Mouse (Mus musculus): ENCODE data around the gene Csrnp2. TPM values are rescaled to one million over a fixed set of nuclear protein-coding genes. Genes with fewer than 3 reads are reported as not detected.

Csrnp2 gene
- polyA plus RNA-seq, 1 experiment from 2014 or later = 12.0 TPM

DNA sequence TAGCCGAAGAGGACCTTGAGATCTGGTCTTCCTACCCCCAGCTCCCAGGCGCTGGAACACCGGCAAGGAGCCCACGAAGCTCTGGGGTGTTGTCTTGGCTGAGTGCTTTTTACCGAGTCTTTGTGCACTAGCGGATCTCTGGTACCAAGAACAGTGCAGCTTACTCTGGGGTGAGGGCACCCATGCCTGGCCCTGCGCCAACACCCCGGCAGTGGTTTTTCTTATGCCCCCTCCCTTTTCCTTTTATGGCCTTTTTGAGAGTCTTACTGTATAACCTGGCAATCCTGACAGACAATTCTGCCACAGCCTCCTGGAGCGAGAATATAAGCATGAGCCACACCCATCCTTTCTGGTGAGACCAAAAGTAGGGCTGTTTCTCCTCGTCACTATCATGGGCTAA is 16.9 kb downstream of the Csrnp2 start:
- no peak overlapping the region for H3K27ac ChIP-seq (ENCODE audit: poor library complexity, severe bottlenecking)
- no peak overlapping the region for H3K9ac ChIP-seq
- ATAC-seq (ENCODE audit: insufficient number of reproducible peaks, low FRiP score) = no peak
- H3K4me1 ChIP-seq (replicated peaks) = no peaks in the 10 kb centered on the region
- WGBS = 82% methylated on average over 10 of the region's 10 CpGs
- peaks cover 95% of the 10 kb centered on the region for H3K36me3 ChIP-seq
- H3K9me3 ChIP-seq (replicated peaks) = no peaks in the 10 kb centered on the region
- no peaks in the 10 kb centered on the region for H3K27me3 ChIP-seq (replicated peaks)
- H3K4me3 ChIP-seq = no peak overlapping the region
- H3K4me2 ChIP-seq = no peak overlapping the region

DNA sequence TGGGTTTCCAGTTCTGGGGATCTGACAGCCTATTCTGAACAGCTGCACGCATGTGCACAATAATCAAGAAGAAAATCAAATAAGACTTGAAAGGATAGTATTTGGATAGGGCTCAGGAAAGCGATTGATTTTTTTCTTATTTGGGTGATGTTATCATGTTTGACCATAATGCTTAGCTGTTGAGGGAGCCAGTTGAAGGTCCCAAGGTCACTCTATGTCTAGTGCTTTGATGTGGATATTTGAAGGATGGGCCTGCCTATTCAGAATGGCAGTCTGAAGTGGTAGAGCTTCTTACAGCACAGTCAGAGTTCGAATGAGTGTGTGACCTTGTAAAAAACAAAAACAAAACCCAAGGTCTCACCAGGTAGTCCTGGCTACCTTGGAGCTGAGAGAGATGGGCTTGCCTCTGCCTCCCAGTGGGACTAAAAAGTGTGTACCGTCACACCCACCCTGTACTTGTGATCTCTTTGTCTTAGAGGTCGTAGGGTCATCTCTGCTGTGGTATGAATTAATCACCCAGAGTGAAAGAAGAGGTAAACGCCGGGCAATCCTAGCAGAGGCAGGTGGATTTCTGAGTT is 21.3 kb downstream of the Csrnp2 start:
- H3K9ac ChIP-seq = no peak overlapping the region
- H3K4me1 ChIP-seq (replicated peaks) = peaks cover 11% of the 10 kb centered on the region
- H3K36me3 ChIP-seq = peaks cover 74% of the 10 kb centered on the region
- no peak overlapping the region for H3K4me3 ChIP-seq
- WGBS = 78% methylated on average over 7 of the region's 7 CpGs
- no peaks in the 10 kb centered on the region for H3K9me3 ChIP-seq (replicated peaks)
- no peak for ATAC-seq (ENCODE audit: insufficient number of reproducible peaks, low FRiP score)
- no peak overlapping the region for H3K27ac ChIP-seq (ENCODE audit: poor library complexity, severe bottlenecking)
- H3K27me3 ChIP-seq (replicated peaks) = no peaks in the 10 kb centered on the region
- no peak overlapping the region for H3K4me2 ChIP-seq

DNA sequence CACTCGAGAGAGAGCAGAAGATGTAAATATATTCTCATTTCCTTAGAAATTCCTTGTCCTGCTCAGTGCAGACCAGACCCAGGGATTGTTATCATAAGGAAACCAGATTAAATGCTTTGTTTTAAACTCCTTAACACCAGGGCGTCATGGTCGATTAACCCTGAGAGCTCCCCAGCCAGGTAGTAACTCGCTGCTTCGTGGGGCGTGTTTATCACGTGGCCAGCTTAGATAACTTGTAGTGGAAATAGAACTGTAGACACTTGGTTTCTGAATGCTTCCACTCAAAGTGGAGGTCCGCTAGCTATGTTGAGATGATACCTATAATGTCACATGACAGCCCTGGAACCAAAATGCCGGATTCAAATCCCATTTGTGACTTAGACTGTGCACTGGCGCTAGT is 25.3 kb downstream of the Csrnp2 start:
- peak overlapping the region; percentile 80 for H3K4me3 ChIP-seq
- no peaks in the 10 kb centered on the region for H3K9me3 ChIP-seq (replicated peaks)
- no peak overlapping the region for H3K9ac ChIP-seq
- peak overlapping the region; percentile 94 for H3K4me2 ChIP-seq
- peaks cover 19% of the 10 kb centered on the region for H3K4me1 ChIP-seq (replicated peaks)
- no peak for ATAC-seq (ENCODE audit: insufficient number of reproducible peaks, low FRiP score)
- no peak overlapping the region for H3K27ac ChIP-seq (ENCODE audit: poor library complexity, severe bottlenecking)
- H3K36me3 ChIP-seq = peaks cover 36% of the 10 kb centered on the region
- no peaks in the 10 kb centered on the region for H3K27me3 ChIP-seq (replicated peaks)
- 46% methylated on average over 10 of the region's 10 CpGs for WGBS

DNA sequence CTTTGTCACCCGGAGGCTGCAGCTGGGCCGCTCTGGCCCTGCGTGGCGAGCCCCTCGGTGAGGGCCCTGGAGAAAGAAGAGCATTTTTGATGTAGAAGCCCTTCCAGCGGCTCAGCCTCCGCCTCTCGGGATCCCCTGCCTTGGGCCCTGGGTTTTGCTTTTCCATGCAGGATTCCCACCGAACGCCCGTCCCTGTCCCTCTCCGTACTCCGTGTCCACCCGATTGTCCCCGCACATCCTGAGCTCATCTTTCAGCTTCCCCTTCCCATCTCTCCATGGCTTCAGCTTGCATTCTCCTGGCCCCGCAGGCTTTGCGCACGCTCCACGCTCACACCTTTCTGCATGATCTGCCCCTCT is 26.1 kb downstream of the Csrnp2 start:
- H3K36me3 ChIP-seq = peaks cover 28% of the 10 kb centered on the region
- no peaks in the 10 kb centered on the region for H3K9me3 ChIP-seq (replicated peaks)
- no peaks in the 10 kb centered on the region for H3K27me3 ChIP-seq (replicated peaks)
- H3K4me2 ChIP-seq = peak overlapping the region; percentile 94
- WGBS = 1% methylated on average over 19 of the region's 19 CpGs
- 0 out of 2 replicates have a peak, but pooled peaks have one; percentile 16 for ATAC-seq (ENCODE audit: insufficient number of reproducible peaks, low FRiP score)
- peaks cover 19% of the 10 kb centered on the region for H3K4me1 ChIP-seq (replicated peaks)
- H3K9ac ChIP-seq = peak overlapping the region; percentile 90
- H3K27ac ChIP-seq (ENCODE audit: poor library complexity, severe bottlenecking) = peak overlapping the region; percentile 80; the same call in 1 of the 2 replicates
- H3K4me3 ChIP-seq = peak overlapping the region; percentile 80

DNA sequence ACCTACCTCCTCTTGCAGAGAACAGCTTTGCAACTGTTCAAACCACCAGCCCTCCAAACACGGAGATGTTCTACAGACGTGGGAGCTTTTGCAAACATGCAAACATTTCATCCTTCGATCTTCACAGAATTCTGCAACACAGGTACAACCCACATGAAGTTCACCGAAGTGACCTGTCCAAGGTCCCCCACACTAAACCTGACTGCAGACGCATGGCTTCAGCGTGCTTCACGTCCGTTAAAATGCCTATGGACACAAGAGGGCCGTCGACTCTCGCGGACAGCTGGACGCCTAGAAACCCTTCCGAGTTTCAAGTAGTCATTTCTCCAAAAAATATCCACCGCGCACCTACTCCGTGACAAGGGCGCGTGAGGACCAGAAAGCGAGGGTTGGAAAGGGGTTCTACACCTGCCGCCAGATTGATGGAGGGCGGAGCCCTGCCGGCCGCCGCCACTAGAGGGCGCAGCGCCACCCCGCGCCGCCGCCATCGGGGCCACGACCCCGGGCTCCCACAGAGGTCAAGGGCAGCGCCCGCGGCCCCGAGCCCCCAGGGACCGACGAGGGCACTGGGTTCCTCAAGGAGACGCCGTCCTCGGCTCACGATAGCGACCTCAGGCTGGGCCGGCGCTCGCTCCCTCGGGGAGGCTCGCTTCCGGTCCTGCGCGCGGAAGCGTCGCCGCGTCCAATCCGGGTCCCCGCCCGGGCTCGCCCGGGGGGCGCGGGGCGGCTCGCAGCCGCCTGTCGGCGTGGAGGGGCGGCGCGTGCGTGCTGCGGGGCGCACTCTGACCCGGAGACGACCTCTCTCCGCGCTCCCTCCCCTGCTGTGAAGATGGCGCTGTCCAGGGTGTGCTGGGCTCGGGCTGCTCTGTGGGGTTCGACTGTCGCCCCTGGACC is 26.7 kb downstream of the Csrnp2 start, which contains the start of gene Letmd1:
Letmd1 (plus strand) TSS at position 729 of the 894 bp plus-strand sequence.
- 2% methylated on average over 83 of the region's 84 CpGs for WGBS
- Histone ChIP-seq H3K4me2 (peak within 1 kb of the TSS; percentile 94), H3K4me1 (replicated peaks) (peaks cover 19% of the 10 kb centered on the region), H3K27me3 (replicated peaks) (no peaks in the 10 kb centered on the region), H3K4me3 (peak within 1 kb of the TSS; percentile 80), H3K9me3 (replicated peaks) (no peaks in the 10 kb centered on the region), H3K27ac (ENCODE audit: poor library complexity, severe bottlenecking) (peak within 1 kb of the TSS; percentile 80), H3K36me3 (peaks cover 22% of the 10 kb centered on the region), H3K9ac (peak within 1 kb of the TSS; percentile 90)
- ATAC-seq (ENCODE audit: insufficient number of reproducible peaks, low FRiP score) = peak; percentile 91

DNA sequence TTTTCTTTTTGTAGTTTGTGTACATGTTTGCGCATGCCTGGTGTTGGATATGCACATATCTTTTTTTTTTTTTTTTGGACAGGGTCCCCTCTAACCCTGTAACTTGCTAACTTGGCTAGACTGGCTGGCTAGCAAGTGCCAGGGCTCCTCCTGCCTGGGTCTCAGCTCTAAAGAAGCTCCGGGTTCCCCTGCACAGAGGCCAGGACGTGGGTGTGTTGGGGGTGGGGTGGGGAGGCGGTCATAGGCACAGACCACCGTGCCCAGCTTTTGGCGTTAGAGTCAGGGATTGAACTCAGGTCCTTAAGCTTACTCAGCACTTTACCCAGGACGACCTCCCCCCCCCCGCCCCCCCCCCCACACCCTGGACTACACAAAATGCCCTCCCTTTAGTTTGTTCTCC is 27.6 kb downstream of the Csrnp2 start:
- Histone ChIP-seq H3K36me3 (peaks cover 18% of the 10 kb centered on the region), H3K27ac (ENCODE audit: poor library complexity, severe bottlenecking) (no peak overlapping the region), H3K9me3 (replicated peaks) (no peaks in the 10 kb centered on the region), H3K4me1 (replicated peaks) (peaks cover 19% of the 10 kb centered on the region), H3K9ac (peak overlapping the region; percentile 90), H3K4me2 (peak overlapping the region; percentile 94), H3K4me3 (peak overlapping the region; percentile 80), H3K27me3 (replicated peaks) (no peaks in the 10 kb centered on the region)
- 51% methylated on average over 6 of the region's 8 CpGs for WGBS
- ATAC-seq (ENCODE audit: insufficient number of reproducible peaks, low FRiP score) = no peak

DNA sequence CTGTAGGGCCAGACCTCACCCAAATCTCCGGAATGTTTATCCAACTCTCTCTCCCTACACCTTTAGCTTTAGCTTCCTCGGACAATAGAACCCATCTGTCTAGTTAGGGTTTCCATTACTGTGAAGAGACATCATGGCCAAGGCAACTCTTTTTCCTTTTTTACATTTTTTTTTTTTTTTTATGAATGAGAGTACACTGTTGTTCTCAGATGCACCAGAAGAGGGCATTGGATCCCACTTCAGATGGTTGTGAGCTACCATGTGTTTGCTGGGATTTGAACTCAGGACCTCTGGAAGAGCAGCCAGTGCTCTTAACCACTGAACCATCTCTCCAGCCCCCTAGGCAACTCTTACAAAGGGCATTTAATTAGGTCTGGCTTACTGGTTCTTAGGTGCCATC is 29.9 kb downstream of the Csrnp2 start:
- no peaks in the 10 kb centered on the region for H3K27me3 ChIP-seq (replicated peaks)
- H3K36me3 ChIP-seq = no peaks in the 10 kb centered on the region
- no peak overlapping the region for H3K9ac ChIP-seq
- H3K27ac ChIP-seq (ENCODE audit: poor library complexity, severe bottlenecking) = no peak overlapping the region
- no peak for ATAC-seq (ENCODE audit: insufficient number of reproducible peaks, low FRiP score)
- no peak overlapping the region for H3K4me2 ChIP-seq
- 73% methylated on average over 2 of the region's 2 CpGs for WGBS
- no peaks in the 10 kb centered on the region for H3K9me3 ChIP-seq (replicated peaks)
- H3K4me1 ChIP-seq (replicated peaks) = peaks cover 28% of the 10 kb centered on the region
- H3K4me3 ChIP-seq = no peak overlapping the region

DNA sequence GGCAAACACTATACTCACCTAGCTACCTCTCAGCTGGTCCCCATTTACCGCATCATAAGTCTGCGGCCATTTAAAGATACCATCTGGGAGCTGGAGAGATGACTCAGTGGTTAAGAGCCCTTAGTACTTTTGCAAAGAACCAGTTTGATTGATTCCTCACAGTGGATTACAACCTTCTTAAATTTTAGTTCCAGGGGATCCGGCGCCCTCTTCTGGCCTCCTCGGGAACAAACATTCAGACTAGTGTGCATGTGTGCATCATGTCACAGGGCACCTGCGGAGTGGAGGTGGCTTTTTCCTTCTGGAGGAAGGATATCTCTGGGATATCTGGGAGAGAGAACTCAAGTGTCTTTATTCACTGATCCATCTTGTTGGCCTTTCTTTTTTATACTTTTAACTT is 31.6 kb downstream of the Csrnp2 start:
- H3K4me3 ChIP-seq = no peak overlapping the region
- H3K9me3 ChIP-seq (replicated peaks) = no peaks in the 10 kb centered on the region
- H3K9ac ChIP-seq = no peak overlapping the region
- H3K27me3 ChIP-seq (replicated peaks) = peaks cover 4% of the 10 kb centered on the region; the same call in 1 of the 2 replicates
- 28% methylated on average over 6 of the region's 6 CpGs for WGBS
- H3K27ac ChIP-seq (ENCODE audit: poor library complexity, severe bottlenecking) = no peak overlapping the region
- H3K4me1 ChIP-seq (replicated peaks) = peaks cover 17% of the 10 kb centered on the region
- no peak overlapping the region for H3K4me2 ChIP-seq
- ATAC-seq (ENCODE audit: insufficient number of reproducible peaks, low FRiP score) = no peak
- no peaks in the 10 kb centered on the region for H3K36me3 ChIP-seq

DNA sequence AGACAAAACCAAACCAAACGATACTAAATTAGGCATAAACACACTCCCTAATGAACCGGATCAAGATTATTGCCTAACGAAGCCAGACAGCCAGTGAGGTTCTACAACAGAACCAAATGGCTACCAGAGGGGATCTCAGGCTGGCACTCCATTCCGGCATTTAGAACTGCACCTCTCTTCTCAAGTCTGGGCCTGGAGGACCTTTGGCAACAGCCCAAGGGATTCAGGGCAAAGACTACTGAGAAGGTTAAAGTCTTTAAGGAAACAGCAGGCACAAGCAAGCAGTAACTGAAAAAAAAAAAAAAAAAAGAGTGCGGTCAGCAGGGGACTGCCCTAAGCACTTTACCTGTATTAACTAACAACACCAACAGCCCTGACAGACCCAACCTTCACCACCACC is 33.2 kb downstream of the Csrnp2 start:
- peaks cover 9% of the 10 kb centered on the region; the same call in 1 of the 2 replicates for H3K27me3 ChIP-seq (replicated peaks)
- no peak overlapping the region for H3K9ac ChIP-seq
- H3K36me3 ChIP-seq = no peaks in the 10 kb centered on the region
- no peak overlapping the region for H3K4me3 ChIP-seq
- no peaks in the 10 kb centered on the region for H3K9me3 ChIP-seq (replicated peaks)
- H3K27ac ChIP-seq (ENCODE audit: poor library complexity, severe bottlenecking) = no peak overlapping the region
- no peak for ATAC-seq (ENCODE audit: insufficient number of reproducible peaks, low FRiP score)
- whole genome bisulfite sequencing = 75% methylated on average over 5 of the region's 5 CpGs
- H3K4me2 ChIP-seq = no peak overlapping the region
- H3K4me1 ChIP-seq (replicated peaks) = peaks cover 10% of the 10 kb centered on the region; the same call in 1 of the 2 replicates

DNA sequence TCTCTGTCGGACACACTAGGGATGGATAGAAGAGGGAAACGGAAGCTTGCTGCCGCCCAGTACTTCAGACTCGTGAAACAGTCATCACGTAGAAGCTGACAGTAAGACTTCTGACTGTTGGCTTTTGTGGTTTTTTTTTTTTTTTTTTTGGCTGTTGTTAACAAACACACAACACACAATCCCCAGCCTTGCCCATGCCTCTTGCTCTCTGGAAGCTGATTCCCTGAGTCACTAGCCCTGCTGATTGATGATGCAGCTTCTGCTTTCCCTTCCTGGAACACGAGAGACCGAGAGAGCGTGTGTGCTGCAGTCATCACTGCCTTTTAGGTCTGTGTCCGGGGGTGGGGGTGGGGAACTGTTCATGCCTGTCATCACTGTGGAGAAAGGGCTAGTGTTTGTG is 33.6 kb downstream of the Csrnp2 start:
- 53% methylated on average over 9 of the region's 9 CpGs for WGBS
- H3K4me2 ChIP-seq = no peak overlapping the region
- no peak for ATAC-seq (ENCODE audit: insufficient number of reproducible peaks, low FRiP score)

DNA sequence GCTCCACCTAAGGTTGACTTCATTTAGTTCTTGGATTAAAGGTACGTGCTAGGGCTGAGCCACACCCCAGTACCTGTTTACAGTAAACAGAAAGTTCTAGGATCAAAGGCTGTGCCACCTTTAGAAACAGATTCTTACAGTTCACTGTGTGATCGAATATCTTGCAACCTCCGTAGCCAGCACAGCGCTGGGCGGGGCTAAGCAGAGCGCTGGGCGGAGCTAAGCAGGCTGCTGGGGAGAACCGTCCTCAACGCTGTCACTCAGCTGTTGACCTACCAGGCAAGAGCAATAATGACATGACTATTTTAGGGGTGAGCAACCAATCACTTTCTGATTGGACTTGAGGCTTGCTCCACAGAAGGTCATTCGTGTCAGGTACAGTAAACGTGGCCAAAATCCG is 34.3 kb downstream of the Csrnp2 start:
- Histone ChIP-seq H3K9ac (no peak overlapping the region), H3K4me3 (peak overlapping the region; percentile 2; the same call in 1 of the 2 replicates), H3K27ac (ENCODE audit: poor library complexity, severe bottlenecking) (no peak overlapping the region), H3K36me3 (no peaks in the 10 kb centered on the region), H3K4me1 (replicated peaks) (peaks cover 10% of the 10 kb centered on the region; the same call in 1 of the 2 replicates), H3K27me3 (replicated peaks) (peaks cover 9% of the 10 kb centered on the region; the same call in 1 of the 2 replicates), H3K4me2 (peak overlapping the region; percentile 50), H3K9me3 (replicated peaks) (no peaks in the 10 kb centered on the region)
- ATAC-seq (ENCODE audit: insufficient number of reproducible peaks, low FRiP score) = peak; percentile 72
- WGBS = 9% methylated on average over 12 of the region's 12 CpGs

More for the DNA sequence above, 33.6 kb downstream of the Csrnp2 start:
- H3K4me3 ChIP-seq = no peak overlapping the region
- no peaks in the 10 kb centered on the region for H3K36me3 ChIP-seq
- no peak overlapping the region for H3K9ac ChIP-seq
- no peak overlapping the region for H3K27ac ChIP-seq (ENCODE audit: poor library complexity, severe bottlenecking)
- H3K27me3 ChIP-seq (replicated peaks) = peaks cover 9% of the 10 kb centered on the region; the same call in 1 of the 2 replicates
- no peaks in the 10 kb centered on the region for H3K9me3 ChIP-seq (replicated peaks)
- H3K4me1 ChIP-seq (replicated peaks) = peaks cover 10% of the 10 kb centered on the region; the same call in 1 of the 2 replicates

Data from heart, embryonic 12.5 days (tissue).